Mouse (Mus musculus) midbrain, postnatal 0 days (tissue): ENCODE results near the gene Agmat. TPM values are rescaled to one million over a fixed set of nuclear protein-coding genes. Genes with fewer than 3 reads are reported as not detected.

Experiments used
- ATAC-seq: fragments of 200-750 bp; cut with Nextera tagmentation; 2 replicates; pipeline ENCODE4 v1.8.0; 2017; ENCODE audit warnings: moderate number of reproducible peaks, mild to moderate bottlenecking, moderate TSS enrichment, moderate library complexity; ENCODE audit not compliant: low FRiP score
- DNase-seq: peaks from one replicate; pipeline ENCODE4 v3.0.0-alpha.2; 2015; ENCODE audit warnings: low spot score
- H3K27ac ChIP-seq: fragments of 300-500 bp; sonication (generic); 2 replicates; pipeline ENCODE4 v1.5.1; 2014; ENCODE audit warnings: low read depth, mild to moderate bottlenecking, low read length, mixed read lengths
- H3K27me3 ChIP-seq: fragments of 300-500 bp; sonication (generic); 2 replicates; pipeline ENCODE4 v1.6.1; 2014; ENCODE audit warnings: low read length, control low read depth, mixed read lengths; ENCODE audit not compliant: insufficient read depth
- H3K36me3 ChIP-seq: fragments of 300-500 bp; sonication (generic); 2 replicates; pipeline ENCODE4 v1.6.1; 2014; ENCODE audit warnings: low read length, control low read depth, mixed read lengths; ENCODE audit not compliant: insufficient read depth
- H3K4me1 ChIP-seq: fragments of 300-500 bp; sonication (generic); 2 replicates; pipeline ENCODE4 v1.6.1; 2014; ENCODE audit warnings: mild to moderate bottlenecking, control low read depth, antibody characterized with exemption, low read length, mixed read lengths; ENCODE audit not compliant: insufficient read depth
- H3K4me2 ChIP-seq: fragments of 300-500 bp; sonication (generic); 2 replicates; pipeline ENCODE4 v1.6.1; 2014; ENCODE audit warnings: low read depth, mild to moderate bottlenecking, low read length, mixed read lengths; ENCODE audit not compliant: poor library complexity, severe bottlenecking
- H3K4me3 ChIP-seq: fragments of 300-500 bp; sonication (generic); 2 replicates; pipeline ENCODE4 v1.5.1; 2014; ENCODE audit warnings: low read depth, mild to moderate bottlenecking, low read length, moderate library complexity
- H3K9ac ChIP-seq: fragments of 300-500 bp; sonication (generic); replicated peaks from 2 replicates; pipeline ENCODE4 v1.6.1; 2014; ENCODE audit warnings: mild to moderate bottlenecking, low read length, moderate library complexity, mixed read lengths; ENCODE audit not compliant: poor library complexity, severe bottlenecking
- H3K9me3 ChIP-seq: fragments of 300-500 bp; sonication (generic); 2 replicates; pipeline ENCODE4 v1.6.1; 2016; ENCODE audit warnings: low read length, control low read depth
- CTCF ChIP-seq: IDR thresholded peaks from 2 replicates; pipeline ENCODE4 v1.5.1; 2016; ENCODE audit warnings: antibody characterized with exemption, mild to moderate bottlenecking
- WGBS: fragments of 180-500 bp; shearing (Covaris S2); extraction: QIAGEN DNeasy Blood & Tissue Kit; methylation state at CpG from one replicate; pipeline ENCODE4 v1.1.7; 2014; 5-methylcytosine and 5-hydroxymethylcytosine counted together
- polyA plus RNA-seq: library from polyadenylated mRNA; unstranded; fragments of >200 nt; fragmentation: Nextera tagmentation; extraction: Ambion mirVana; gene quantifications from 2 replicates; pipeline ENCODE4 v1.2.1, GENCODE M21; 2015
- total RNA-seq: library from RNA; depleted of rRNA; stranded (reverse); fragments of >200 nt; gene quantifications from 2 replicates; pipeline ENCODE4 v1.2.3, GENCODE M21; 2014

Agmat gene
- total and polyA plus RNA-seq, 2 experiments from 2014 or later = not detected

- no peaks in the 10 kb centered on the region for H3K27me3 ChIP-seq
- 90% methylated on average over 13 of the region's 13 CpGs for WGBS
- no peak overlapping the region for H3K4me2 ChIP-seq
- H3K4me3 ChIP-seq = no peak overlapping the region
- no peaks in the 10 kb centered on the region for H3K4me1 ChIP-seq
- H3K27ac ChIP-seq = no peak overlapping the region
- no peak for DNase-seq
- H3K36me3 ChIP-seq = no peaks in the 10 kb centered on the region
- H3K9ac ChIP-seq = no peak overlapping the region
- ATAC-seq = no peak
- no peak for TF ChIP-seq CTCF
- no peaks in the 10 kb centered on the region for H3K9me3 ChIP-seq
Measured at GRCm38 (mm10) chr4:141730401-141730800, 16.1 kb upstream of the Agmat start.

DNA sequence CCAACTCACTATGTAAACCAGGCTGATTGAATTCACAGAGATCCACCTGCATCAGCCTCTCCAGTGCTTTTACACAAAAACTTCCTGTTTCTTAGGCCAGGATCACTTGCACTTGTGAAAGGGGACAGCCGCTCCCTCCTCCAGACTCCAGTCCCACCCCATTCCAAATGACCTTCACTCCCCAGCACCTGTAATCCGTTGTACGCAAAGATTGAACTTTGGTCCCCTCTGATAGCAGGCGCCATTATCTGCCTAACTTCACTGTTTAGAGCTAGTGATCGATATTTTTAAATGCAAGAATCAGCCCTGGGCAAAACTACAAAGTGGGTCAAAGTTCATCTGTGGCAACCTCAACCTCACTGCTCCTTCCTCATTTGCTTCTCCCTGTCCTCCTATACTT lies 14.7 kb upstream of the Agmat start:
- Histone ChIP-seq H3K9ac (no peak overlapping the region), H3K4me3 (no peak overlapping the region), H3K27me3 (no peaks in the 10 kb centered on the region), H3K4me1 (no peaks in the 10 kb centered on the region), H3K36me3 (no peaks in the 10 kb centered on the region), H3K4me2 (no peak overlapping the region), H3K27ac (no peak overlapping the region), H3K9me3 (no peaks in the 10 kb centered on the region)
- TF ChIP-seq CTCF = no peak
- WGBS = 79% methylated on average over 5 of the region's 5 CpGs
- DNase-seq (no peak), ATAC-seq (no peak)

- peak; percentile 86 for ATAC-seq
- 7% methylated on average over 24 of the region's 24 CpGs for WGBS
Measured at GRCm38 (mm10) chr4:141734446-141735205, 11.8 kb upstream of the Agmat start.

DNA sequence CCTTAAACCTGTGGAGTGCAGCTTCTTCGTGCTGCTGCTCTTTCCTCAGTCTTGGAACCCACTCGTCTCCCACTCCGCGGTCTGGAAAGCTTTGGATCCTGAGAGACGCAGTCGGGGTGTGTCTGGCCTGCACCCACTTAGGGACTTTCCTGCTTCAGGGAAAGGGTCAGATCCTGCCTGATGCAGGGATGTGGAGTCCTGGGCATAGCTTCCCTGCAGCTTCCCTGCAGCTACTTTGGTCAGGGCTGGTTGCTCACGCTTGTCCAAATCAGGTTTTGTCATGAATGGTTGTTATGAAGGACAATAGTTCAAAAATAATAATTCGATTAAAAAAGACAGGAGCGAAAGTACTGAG lies 11.3 kb upstream of the Agmat start:
- no peak for TF ChIP-seq CTCF
- H3K27ac ChIP-seq = no peak overlapping the region
- WGBS = 24% methylated on average over 9 of the region's 9 CpGs

More at GRCm38 (mm10) chr4:141734446-141735205, 11.8 kb upstream of the Agmat start:
- Histone ChIP-seq H3K9me3 (no peaks in the 10 kb centered on the region), H3K36me3 (no peaks in the 10 kb centered on the region), H3K27me3 (no peaks in the 10 kb centered on the region), H3K4me3 (peak overlapping the region; percentile 35), H3K4me1 (no peaks in the 10 kb centered on the region), H3K9ac (peak overlapping the region; percentile 40; the same call in 1 of the 2 replicates), H3K4me2 (peak overlapping the region; percentile 57), H3K27ac (no peak overlapping the region)
- DNase-seq = peak; percentile 98
- no peak for TF ChIP-seq CTCF

DNA sequence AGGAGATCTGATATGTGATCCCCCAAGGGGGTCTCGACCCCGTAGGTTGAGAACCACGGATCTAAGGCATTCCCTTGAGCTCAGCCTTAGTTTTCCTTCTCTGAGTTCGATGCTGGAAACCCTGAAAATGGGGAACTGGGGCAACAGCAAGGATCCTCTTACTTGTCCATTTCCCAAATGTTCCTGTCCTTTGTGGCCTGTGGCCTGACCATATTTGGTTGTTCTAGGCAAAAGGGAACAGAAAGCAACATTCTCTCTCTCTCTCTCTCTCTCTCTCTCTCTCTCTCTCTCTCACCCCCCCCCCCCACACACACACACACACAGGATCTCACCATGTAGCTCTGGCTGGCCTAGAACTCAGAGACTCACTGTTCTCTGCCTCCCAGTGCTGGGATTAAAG lies 9.6 kb upstream of the Agmat start:
- Histone ChIP-seq H3K9me3 (no peaks in the 10 kb centered on the region), H3K4me2 (no peak overlapping the region), H3K4me1 (no peaks in the 10 kb centered on the region), H3K4me3 (no peak overlapping the region), H3K9ac (no peak overlapping the region), H3K27me3 (no peaks in the 10 kb centered on the region), H3K27ac (no peak overlapping the region), H3K36me3 (no peaks in the 10 kb centered on the region)
- ATAC-seq (no peak), DNase-seq (no peak)
- 76% methylated on average over 4 of the region's 4 CpGs for WGBS
- TF ChIP-seq CTCF = no peak

More for the DNA sequence above, 11.3 kb upstream of the Agmat start:
- Histone ChIP-seq H3K36me3 (no peaks in the 10 kb centered on the region), H3K4me3 (peak overlapping the region; percentile 35), H3K9ac (peak overlapping the region; percentile 40; the same call in 1 of the 2 replicates), H3K4me1 (no peaks in the 10 kb centered on the region), H3K9me3 (no peaks in the 10 kb centered on the region), H3K27me3 (no peaks in the 10 kb centered on the region), H3K4me2 (peak overlapping the region; percentile 57)
- ATAC-seq = no peak
- no peak for DNase-seq

DNA sequence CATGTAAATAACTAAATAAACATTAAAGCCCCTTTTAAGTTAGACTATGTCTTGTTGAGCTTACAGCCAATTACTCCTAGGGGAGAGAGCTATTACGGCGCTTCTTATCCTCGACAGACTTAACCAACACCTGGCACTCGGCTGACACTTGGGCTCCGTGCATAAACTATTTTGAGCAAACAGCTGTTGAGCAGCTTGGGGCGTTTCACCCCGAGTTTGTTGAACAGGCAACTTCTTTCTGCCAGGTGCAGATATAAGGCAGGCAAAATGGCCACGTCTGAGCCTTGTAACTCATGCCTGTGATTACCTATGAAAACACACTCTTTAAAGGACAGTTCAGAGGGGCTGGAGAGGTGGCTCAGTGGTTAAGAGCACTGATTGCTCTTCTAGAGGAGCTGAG lies 8.5 kb upstream of the Agmat start:
- no peak for TF ChIP-seq CTCF
- H3K4me1 ChIP-seq = no peaks in the 10 kb centered on the region
- no peak overlapping the region for H3K27ac ChIP-seq
- no peaks in the 10 kb centered on the region for H3K27me3 ChIP-seq
- WGBS = 78% methylated on average over 8 of the region's 8 CpGs
- no peaks in the 10 kb centered on the region for H3K36me3 ChIP-seq
- DNase-seq (no peak), ATAC-seq (no peak)
- no peaks in the 10 kb centered on the region for H3K9me3 ChIP-seq
- H3K9ac ChIP-seq = no peak overlapping the region
- H3K4me2 ChIP-seq = no peak overlapping the region
- no peak overlapping the region for H3K4me3 ChIP-seq
